In the genomic region with DNA sequence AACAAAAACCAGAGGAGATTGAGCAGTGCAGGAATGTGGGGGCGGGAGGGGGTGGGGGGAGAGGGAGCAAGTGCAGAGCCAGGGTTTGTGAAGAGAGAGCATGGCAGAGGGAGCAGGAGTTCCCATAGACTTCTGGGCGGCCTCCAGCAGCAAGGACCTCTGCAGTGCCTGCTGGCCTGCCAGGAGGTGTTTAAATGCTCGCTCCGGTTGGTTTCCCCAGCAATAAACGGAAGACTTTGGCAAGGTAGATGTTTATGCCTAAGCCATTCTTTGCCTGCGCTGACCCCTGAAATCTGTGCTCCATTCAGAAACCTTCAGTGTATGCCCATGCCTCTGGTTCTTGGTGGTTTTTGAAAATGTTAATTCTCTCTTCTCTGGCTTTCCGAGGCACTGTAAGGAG, we compare ENCODE assay signal across 8 mouse cellular contexts. TPM values are rescaled to one million over a fixed set of nuclear protein-coding genes. Genes with fewer than 3 reads are reported as not detected.
DNase-seq lines count a peak whose midpoint lies in the region; ATAC-seq and TF ChIP-seq lines count a peak whose summit lies in the region.

No protein-coding gene starts in this region.

- no peaks in the 10 kb centered on the region for H3K9me3 ChIP-seq in kidney, postnatal 0 days (replicated peaks; ENCODE audit: low read length)
- no peaks in the 10 kb centered on the region for H3K9me3 ChIP-seq in stomach, embryonic 15.5 days

- peak overlapping the region; percentile 80 for H3K27ac ChIP-seq in kidney, postnatal 0 days
- 0 out of 2 replicates have a peak overlapping the region, but pooled peaks have one; percentile 12 for H3K27ac ChIP-seq in stomach, embryonic 15.5 days

- 0 out of 2 replicates have a peak, but pooled peaks cover 3% of the 10 kb centered on the region for H3K36me3 ChIP-seq in kidney, postnatal 0 days (ENCODE audit: insufficient read depth, low read length)
- no peaks in the 10 kb centered on the region for H3K36me3 ChIP-seq in stomach, embryonic 15.5 days

- H3K27me3 ChIP-seq in kidney, postnatal 0 days (ENCODE audit: insufficient read depth, low read length): no peaks in the 10 kb centered on the region
- H3K27me3 ChIP-seq in stomach, embryonic 15.5 days (replicated peaks): no peaks in the 10 kb centered on the region

- H3K4me2 ChIP-seq in kidney, postnatal 0 days (ENCODE audit: low read length): no peak overlapping the region
- H3K4me2 ChIP-seq in stomach, embryonic 15.5 days: no peak overlapping the region

- peak; percentile 35 for DNase-seq in embryo, embryonic 10.5 days (ENCODE audit: low spot score)
- no peak for DNase-seq in embryo, embryonic 10 days (ENCODE audit: low spot score)
- DNase-seq in ovary, postnatal 36 days (ENCODE audit: low spot score): peak; percentile 43
- no peak for DNase-seq in ovary, postnatal 10 days (ENCODE audit: low spot score)
- peak; percentile 64 for DNase-seq in kidney, postnatal 0 days (ENCODE audit: low spot score)
- DNase-seq in gastrocnemius, postnatal 4 days (ENCODE audit: low spot score in 2 of 2): no peak
- DNase-seq in lung, postnatal 14 days: no peak

- H3K4me1 ChIP-seq in kidney, postnatal 0 days (replicated peaks; ENCODE audit: insufficient read depth, low read length): peaks cover 17% of the 10 kb centered on the region
- peaks cover 13% of the 10 kb centered on the region for H3K4me1 ChIP-seq in stomach, embryonic 15.5 days

- 37% methylated on average over 7 of the region's 7 CpGs for WGBS in kidney, postnatal 0 days
- WGBS in stomach, embryonic 15.5 days: 67% methylated on average over 7 of the region's 7 CpGs

- H3K4me3 ChIP-seq in kidney, postnatal 0 days (replicated peaks; ENCODE audit: low read depth, low read length): no peak overlapping the region
- no peak overlapping the region for H3K4me3 ChIP-seq in stomach, embryonic 15.5 days (replicated peaks)

- TF ChIP-seq CTCF in kidney, postnatal 0 days (IDR thresholded peaks at IDR 0.05; ENCODE audit: low read depth): no peak

- H3K9ac ChIP-seq in kidney, postnatal 0 days (ENCODE audit: low read depth, low read length): no peak overlapping the region
- H3K9ac ChIP-seq in stomach, embryonic 15.5 days: no peak overlapping the region

- peak; percentile 39; the same call in 1 of the 2 replicates for ATAC-seq in kidney, postnatal 0 days (replicated peaks; ENCODE audit: low FRiP score, low read depth)
- no peak for ATAC-seq in stomach, embryonic 15.5 days (ENCODE audit: insufficient read depth, low FRiP score, low read depth)

RNA-seq across cellular contexts. Expression of a gene that starts 19.0 kb away (rescaled TPM):
- 72.5 and 79.0 TPM in 2 replicates for polyA plus RNA-seq in kidney, postnatal 0 days (2015; fragmentation: Nextera tagmentation; extraction: Ambion mirVana)
- polyA plus RNA-seq in stomach, embryonic 15.5 days (2015; fragmentation: Nextera tagmentation; extraction: Ambion mirVana): 35.2 and 50.5 TPM in 2 replicates
- total RNA-seq in gastrocnemius, postnatal 4 days (2021): 100 to 1,000 TPM; 164 to 171 TPM

Comparison
In these comparisons a context has a peak if more than half of its experiments do, and no peak if none do; other contexts are left out.
1. DNase-seq: peak in embryo, embryonic 10.5 days (single experiment), ovary, postnatal 36 days (single experiment) and kidney, postnatal 0 days (single experiment); none in embryo, embryonic 10 days (single experiment), ovary, postnatal 10 days (single experiment), gastrocnemius, postnatal 4 days (0 of 2) and lung, postnatal 14 days (single experiment).